Mouse (Mus musculus): ENCODE data around the gene Gnai2. TPM values are rescaled to one million over a fixed set of nuclear protein-coding genes. Genes with fewer than 3 reads are reported as not detected.
A peak's percentile ranks its signal among the peaks of the same experiment; 100 is the strongest.
"Not testable (repeated sequence)": the region's sequence is repeated elsewhere in the genome, so short reads cannot be mapped to it uniquely, and the experiment has no call there.

Gnai2 gene
- total RNA-seq, 2 experiments from 2014 or later, result 307 to 340 TPM

DNA sequence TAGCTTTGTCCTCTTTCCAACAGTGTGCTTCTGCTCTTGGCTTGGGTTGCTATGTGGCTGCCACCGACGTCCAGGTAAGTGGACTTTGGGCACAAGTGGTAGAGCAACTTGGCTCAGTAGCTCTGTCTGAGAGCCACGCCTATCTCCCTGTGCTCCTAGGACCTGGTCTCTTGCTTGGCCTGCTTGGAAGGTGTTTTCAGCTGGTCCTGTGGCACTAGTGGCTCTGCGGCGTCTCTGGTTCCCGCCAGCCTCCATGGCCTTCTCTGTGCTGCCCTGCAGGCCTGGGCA is 44.5 kb downstream of the Gnai2 start:
- DNase-seq (ENCODE audit: low spot score in 2 of 2), result no peak

DNA sequence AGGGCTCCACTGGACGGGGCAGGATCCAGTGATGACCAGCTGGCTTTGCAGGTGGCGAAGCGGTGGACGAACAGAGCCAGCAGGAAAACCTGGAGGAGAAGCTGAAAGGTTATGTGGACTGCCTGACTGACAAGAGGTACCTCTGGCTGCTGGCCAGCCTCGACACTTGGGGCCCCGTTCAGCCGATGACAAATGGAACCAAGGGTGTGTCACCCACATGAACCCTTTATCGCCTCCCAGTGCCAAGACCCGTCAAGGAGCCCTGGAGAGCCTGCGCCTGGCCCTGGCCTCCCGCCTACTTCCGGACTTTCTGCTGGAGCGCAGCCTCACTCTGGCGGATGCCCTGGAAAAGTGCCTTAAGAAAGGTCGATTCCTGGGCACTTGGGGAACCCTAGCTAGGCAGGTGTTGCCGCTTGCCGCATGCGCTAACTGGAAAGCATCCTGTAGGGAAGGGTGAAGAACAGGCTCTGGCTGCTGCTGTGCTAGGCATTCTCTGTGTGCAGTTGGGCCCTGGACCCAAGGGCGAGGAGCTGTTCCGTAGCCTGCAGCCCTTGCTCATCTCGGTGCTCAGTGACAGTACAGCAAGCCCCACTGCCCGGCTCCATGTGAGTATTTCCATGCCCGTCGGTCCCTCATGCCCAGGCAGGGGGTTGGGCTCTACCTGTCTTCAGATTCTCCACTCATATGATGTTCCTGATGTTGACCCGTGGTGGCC is 45.0 kb downstream of the Gnai2 start:
- no peak for DNase-seq (ENCODE audit: low spot score in 2 of 2)

DNA sequence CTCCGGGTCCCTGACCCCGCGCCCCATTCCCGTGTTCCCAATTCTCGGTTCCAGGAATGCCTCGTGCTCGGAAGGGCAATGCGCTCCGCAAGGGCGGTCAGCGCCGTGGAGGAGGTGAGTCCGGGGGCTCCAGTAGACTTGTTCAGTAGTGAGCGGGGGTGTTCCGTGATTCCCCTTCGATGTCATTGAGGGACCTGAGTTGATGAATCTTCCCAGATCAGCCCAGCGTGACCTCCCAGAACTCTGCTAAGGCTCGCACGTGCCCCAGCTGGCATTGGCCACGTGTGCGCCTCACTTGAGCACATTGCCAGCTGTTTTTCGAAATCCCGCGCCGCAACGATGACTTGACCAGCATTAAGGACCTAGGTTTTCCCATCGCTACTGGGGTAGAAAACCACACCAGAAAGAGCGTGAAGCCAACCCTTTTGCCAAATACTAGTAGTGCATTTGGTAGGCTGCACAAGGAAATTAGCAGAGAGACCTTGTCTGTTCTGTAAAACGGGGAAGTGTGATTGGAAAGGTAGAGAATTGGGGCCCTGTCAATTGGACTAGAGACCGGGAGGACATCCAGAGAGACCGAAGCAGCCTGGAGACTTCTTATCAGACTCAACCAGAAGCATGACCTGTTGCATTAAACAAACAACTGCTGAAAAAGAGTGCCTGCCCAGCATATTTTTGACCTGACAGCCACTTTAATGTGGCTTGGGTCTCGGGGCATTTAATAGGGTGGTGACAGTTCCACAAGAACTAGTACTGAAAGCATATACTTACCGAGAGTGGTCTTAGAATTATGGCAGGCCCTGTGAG is 47.1 kb downstream of the Gnai2 start:
- no peak for DNase-seq (ENCODE audit: low spot score in 2 of 2)

DNA sequence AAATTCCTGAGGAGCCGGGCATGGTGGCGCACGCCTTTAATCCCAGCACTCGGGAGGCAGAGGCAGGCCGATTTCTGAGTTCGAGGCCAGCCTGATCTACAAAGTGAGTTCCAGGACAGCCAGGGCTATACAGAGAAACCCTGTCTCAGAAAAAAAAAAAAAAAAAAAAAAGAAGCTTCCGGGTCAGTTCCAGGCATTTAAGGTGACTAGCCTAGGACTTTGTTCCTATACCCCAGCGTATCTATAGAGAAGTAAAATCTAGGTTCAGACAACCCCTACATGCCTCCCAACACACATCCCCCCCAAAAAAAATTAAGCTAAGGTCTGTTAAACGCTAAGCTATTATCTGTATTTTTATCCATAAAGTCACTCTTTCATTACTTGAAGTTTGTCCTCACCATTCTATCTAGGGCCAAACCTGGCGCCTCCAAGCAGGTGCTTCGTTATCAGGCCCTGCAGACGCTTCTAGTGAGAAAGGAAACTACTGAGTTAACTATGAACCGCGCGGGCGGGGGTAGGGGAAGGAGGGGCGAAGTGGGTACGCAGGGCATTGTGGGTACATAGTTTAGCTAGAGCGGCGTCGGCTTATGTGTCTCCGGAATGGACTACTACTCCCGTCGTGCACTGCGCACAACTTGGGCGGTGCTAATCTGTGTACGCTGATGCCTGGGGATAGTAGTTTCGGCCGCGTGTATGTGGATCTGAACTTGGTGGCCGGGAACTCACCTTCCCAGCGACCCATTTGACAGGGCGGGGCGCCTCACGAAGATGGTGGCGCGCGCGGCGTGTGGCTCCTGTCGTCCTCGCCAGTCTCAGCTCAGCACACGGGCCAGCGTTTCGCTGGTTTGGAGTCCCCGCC is 48.0 kb downstream of the Gnai2 start, which contains the start of gene Ifrd2:
Gene Ifrd2 (plus strand): TSS at position 669 of the 859 bp plus-strand sequence.
- DNase-seq (ENCODE audit: low spot score in 2 of 2), result peak; percentile 77 to 95

DNA sequence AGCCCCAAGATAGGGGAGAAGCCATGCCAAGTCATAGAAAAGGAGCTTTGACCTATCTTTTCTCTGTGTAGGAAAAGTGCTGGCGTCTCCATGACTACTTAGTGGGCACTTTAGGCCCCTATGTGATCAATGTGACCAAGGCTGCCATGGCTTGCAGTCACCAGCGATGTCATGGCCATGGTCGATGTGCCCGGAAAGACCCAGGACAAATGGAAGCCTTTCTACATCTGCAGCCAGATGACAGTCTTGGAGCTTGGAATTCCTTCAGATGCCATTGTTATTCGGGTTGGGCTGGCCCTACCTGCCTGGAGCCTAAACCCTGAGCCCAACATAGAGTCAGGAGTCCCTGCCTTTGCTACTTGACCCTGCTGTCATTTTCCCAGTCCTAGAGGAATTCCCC is 48.7 kb downstream of the Gnai2 start:
- no peak for DNase-seq (ENCODE audit: low spot score in 2 of 2)

DNA sequence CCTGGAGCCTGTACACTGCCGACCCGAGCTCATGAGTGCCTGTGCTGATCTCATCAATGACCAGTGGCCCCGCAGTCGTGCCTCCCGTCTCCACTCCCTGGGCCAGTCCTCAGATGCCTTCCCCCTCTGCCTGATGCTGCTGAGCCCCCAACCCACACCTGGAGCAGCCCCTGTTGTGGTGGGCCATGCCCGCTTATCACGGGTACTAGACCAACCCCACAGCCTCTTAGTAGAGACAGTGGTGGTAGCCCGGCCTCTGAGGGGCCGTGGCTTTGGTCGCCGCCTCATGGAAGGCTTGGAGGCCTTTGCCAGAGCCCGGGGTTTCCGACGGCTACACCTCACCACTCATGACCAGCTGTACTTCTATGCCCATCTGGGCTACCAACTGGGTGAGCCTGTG is 52.0 kb downstream of the Gnai2 start:
- no peak for DNase-seq (ENCODE audit: low spot score in 2 of 2)

DNA sequence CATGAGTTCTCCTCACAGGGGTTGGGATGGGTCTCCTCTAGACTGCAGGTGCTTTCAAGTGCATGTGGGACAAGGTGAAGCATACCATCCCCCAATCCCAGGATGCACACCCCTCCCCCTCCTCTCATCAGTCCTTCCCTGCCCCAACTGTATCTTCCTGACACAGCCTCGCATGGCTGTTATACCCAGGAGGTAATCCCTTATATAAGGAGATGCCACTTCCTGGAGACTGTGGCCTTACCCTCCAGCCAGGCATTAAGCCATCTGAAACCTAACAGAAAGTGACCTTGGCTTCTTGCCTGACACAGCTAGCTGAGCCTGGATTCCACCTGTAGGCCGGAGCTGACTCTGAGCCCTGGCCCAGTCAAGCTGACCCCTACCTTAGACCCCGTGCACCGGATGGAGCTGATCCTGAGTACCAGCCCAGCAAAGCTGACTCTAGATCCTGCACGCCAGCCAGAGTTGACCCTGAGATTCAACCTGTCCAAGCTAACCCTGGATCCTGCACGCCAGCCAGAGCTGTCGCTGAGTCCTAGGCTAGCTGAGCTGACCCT is 52.6 kb downstream of the Gnai2 start:
- no peak for DNase-seq (ENCODE audit: low spot score in 2 of 2)

DNA sequence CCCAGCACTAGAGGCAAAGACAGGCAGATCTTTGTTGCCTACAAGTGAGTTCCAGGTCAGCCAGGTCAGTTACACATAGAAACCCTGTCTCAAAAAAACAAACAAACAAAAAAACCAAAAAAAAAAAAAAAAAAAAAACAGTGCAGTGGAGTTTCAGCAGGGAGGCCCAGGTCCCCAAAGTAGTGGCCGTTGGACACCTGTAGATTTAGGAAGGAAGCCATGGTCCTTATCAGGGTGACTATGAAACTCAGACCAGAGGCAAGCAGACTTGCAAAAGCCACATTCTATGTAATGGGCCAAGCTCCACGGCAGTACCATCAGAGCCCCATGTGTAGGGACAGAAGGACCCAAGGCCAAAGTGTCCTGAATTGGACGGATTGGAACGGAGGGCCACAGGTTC is 53.6 kb downstream of the Gnai2 start:
- DNase-seq (ENCODE audit: low spot score in 2 of 2), result no peak

DNA sequence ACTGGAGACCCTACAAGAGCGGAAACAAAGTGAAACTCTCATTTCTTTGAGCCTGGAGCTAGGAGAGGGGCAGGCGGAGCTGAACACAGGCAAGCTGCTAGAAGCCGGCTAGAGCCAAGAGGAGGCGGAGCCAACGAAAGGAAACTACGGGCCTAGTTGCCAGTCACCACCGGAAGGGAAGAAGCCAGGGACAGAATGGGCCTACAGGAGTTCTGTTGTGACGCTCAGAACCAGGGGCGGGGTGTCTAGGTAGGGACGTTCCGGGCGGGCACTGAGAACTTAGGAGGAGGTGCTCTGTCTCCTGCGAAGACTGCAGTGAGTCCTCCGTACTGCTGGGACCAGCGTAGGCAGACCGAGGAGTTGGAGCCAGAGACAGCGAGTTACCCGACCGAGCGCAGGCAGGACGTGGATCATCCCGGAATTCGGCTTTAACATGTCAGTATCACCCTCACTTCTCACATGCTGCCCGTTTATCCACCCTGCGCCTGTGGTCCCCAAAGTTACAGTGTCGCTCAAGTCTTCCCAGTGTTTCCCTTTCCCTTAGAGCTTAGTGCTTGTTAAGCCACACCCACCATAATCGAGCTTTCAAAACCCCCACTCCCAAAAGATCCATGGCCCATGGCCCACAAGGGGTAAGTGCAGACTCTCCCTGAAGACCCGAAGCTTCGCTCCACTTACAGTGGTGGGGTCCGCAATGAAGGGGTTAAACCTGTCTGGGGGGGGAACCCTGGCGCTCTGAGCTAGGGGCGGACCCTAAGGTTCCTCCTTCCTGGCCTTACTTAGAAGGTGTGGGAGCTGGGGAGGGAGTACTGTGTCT is 54.5 kb downstream of the Gnai2 start, which contains the start of gene Hyal3:
Gene Hyal3 (plus strand): TSS at position 318 of the 817 bp plus-strand sequence.
- peak; percentile 65 to 88 for DNase-seq (ENCODE audit: low spot score in 2 of 2)

DNA sequence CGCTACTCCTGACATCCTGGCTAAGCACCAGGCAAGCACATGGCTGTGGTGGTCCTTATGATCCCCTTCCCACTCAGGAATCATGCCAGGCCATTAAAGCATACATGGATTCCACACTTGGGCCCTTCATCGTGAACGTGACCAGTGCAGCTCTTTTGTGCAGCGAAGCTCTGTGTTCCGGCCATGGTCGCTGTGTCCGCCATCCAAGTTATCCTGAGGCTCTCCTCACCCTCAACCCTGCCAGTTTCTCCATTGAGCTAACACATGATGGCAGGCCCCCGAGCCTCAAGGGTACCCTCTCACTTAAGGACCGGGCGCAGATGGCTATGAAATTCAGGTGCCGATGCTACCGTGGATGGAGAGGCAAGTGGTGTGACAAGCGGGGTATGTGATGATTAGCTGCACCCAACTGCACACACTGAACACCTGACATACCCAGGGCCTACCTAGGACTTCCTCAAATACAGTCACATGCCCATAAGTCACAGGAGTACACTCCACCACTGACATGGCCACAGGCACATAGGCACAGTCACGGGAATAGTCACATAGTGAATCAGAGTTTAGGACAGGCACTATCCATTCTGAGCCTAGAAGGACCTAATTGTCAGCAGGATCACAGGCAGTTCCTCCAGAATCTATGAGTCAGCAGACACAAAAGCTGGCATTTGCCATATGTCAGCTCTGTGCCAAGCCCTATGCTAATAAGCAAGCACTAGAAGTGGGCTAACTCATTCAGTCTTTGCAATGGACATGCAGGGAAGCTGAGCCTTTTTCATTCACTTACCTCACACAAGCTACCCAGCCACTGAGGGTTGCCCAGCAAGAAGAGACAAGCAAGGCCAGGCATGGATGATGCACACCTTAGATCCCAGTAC is 55.9 kb downstream of the Gnai2 start:
- DNase-seq (ENCODE audit: low spot score in 2 of 2), result no peak

DNA sequence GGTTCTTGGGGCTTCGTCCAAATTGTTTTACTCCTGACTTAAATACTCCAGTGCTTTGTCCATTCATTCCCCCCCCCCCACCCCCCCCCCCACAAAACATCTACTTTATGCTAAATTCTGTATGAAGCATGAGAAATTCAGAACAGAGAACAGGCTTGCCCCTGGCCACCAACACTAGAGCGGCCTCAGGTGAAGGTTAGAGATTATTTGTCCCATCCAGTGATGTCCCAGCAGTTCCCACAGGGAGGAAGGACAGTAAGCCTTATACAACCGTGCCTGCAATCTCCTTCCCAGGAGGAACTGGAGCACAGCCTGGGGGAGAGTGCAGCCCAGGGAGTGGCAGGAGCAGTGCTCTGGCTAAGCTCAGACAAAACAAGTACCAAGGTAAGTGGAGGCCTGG is 56.6 kb downstream of the Gnai2 start, which contains the start of gene Naa80:
Gene Naa80 (plus strand): TSS at position 301 of the 400 bp plus-strand sequence.
- no peak for DNase-seq (ENCODE audit: low spot score in 2 of 2)

DNA sequence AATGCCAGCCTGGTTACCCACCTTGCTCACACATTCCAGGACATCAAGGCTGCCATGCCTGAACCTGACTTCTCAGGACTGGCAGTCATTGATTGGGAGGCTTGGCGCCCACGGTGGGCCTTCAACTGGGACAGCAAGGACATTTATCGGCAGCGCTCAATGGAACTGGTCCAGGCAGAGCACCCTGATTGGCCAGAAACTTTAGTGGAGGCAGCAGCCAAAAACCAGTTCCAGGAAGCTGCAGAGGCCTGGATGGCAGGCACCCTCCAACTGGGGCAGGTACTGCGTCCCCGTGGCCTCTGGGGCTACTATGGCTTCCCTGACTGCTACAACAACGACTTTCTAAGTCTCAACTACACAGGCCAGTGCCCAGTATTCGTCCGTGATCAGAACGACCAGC is 57.3 kb downstream of the Gnai2 start:
- no peak for DNase-seq (ENCODE audit: low spot score in 2 of 2)

DNA sequence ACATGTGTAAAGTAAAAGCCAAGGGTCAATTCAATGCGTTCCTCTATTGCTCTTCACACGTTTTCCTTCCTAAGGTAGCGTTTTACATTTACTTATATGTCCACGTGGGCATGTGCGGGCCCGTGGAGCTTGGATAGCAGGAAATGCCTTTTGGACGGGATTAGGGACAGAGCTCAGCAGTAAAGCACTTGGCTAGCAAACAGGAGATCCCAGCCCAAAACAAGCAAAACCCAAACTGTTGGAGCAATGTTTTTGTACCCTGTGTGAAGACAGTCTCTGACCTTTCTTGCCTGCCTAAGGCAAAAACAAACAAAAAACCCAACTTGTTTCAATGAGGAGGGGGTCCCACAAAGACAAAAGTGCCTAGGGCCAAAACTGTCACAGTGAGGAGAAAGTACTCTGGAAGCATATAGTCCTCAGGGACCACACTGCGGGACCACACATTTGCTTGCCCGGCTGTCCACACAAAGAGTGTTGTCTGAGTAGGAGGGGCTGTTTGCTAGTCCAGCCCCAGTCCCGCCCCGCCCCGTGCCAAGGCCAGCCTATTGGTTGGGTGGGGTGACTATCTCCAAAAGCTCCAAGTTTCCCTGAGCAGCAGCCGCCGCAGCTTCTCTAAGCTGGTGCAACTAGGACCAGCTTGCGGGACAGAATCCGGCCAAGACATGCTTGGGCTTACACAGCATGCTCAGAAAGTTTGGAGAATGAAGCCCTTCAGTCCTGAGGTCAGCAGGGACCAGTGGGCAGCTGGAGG is 58.6 kb downstream of the Gnai2 start, which contains the start of gene Hyal1:
Gene Hyal1 (plus strand): TSS at position 571 of the 751 bp plus-strand sequence.
- DNase-seq (ENCODE audit: low spot score in 2 of 2), result peak; percentile 73 to 88

DNA sequence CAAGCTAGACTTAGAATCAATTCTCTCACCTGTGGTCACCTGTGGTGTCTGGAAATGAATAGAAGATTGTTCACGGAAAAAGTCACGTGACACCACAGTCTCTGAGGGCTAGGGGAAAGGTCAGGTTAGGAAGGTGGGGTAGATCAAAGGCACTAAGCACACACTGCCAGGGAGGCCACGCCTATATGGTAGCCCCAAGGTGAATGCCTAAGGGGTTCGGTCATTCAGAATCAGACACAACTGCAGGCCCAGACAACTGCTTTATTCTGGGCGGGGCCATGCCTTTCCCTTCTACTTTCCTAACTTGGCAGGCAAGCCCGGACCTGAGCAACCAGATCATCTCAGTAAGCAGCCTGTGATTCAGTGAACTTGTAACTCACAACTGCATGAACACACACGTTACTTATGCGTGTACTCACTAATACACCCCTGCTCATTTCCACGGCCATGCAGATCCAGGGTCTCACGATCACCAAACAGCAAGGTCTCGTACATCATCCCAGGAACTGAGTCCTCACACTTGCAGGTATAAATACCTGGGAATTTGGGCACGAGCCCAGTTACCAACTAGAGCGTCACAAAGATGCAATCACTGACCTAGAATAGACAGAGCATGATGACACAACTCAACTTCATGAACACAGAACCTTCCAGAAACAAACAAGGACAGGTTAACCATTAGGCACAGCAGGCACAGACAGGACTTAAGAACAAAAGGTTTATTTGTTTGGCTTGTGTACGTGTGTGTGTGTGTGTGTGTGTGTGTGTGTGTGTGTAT is 59.4 kb downstream of the Gnai2 start:
- DNase-seq (ENCODE audit: low spot score in 2 of 2), result no peak

DNA sequence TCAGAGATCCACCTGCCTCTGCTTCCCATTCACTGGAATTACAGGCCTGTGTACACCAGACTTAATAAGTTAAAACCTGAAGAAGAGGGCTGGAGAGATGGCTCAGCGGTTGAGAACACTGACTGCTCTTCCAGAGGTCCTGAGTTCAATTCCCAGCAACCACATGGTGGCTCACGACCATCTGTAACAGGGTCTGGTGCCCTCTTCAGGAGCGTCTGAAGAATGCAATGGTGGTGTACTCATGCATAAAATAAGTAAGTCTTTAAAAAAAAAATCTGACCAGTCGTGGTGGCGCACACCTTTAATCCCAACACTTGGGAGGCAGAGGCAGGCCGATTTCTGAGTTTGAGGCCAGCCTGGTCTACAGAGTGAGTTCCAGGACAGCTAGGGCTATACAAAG is 61.4 kb downstream of the Gnai2 start:
- DNase-seq (ENCODE audit: low spot score in 2 of 2), result not testable (repeated sequence)

DNA sequence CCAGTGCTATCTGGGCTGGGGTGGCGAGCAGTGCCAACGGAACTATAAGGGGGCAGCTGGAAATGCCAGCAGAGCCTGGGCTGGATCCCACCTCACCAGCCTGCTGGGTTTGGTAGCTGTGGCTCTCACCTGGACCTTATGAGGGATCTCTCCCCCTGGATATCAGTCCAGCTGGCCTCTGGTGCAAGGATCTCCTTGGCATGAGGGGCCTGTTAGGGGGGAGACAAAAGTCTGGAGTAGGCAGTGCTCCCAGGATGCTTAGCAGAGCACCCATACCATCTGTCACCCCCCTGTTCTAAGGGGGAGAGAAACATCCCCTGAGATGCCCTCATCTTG is 62.9 kb downstream of the Gnai2 start:
- no peak for DNase-seq (ENCODE audit: low spot score in 2 of 2)

DNA sequence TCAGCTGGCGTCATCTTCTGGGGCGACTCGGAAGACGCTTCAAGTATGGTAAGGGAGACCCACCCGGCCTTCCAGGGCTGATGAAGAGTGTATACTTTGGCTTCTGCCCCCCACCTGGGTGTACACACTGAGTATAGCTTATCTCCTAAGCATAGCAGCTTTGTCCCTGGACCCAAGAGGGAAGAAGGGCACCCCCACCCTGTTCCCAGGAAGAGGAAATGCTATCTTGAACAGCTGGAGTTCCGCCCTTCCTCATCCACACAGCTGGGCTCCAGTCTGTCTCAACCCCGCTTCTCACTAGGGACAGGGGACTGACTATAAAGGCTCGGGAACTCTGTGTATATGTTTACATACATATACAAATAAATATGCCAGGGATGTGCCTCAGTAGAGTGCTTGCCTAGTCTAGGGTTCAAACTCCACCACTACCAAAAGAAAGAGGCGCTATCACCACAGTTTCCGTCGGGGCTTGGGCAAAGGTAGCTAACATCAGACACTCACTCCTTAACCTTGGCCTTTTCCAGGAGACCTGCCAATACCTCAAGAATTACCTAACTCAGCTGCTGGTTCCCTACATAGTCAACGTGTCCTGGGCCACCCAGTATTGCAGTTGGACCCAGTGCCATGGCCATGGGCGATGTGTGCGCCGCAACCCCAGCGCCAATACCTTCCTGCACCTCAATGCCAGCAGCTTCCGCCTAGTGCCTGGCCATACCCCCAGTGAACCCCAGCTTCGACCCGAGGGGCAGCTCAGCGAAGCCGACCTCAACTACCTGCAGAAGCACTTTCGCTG is 63.4 kb downstream of the Gnai2 start:
- DNase-seq (ENCODE audit: low spot score in 2 of 2), result no peak
